Mouse (Mus musculus): ENCODE data around the gene Abcf3.

DNA sequence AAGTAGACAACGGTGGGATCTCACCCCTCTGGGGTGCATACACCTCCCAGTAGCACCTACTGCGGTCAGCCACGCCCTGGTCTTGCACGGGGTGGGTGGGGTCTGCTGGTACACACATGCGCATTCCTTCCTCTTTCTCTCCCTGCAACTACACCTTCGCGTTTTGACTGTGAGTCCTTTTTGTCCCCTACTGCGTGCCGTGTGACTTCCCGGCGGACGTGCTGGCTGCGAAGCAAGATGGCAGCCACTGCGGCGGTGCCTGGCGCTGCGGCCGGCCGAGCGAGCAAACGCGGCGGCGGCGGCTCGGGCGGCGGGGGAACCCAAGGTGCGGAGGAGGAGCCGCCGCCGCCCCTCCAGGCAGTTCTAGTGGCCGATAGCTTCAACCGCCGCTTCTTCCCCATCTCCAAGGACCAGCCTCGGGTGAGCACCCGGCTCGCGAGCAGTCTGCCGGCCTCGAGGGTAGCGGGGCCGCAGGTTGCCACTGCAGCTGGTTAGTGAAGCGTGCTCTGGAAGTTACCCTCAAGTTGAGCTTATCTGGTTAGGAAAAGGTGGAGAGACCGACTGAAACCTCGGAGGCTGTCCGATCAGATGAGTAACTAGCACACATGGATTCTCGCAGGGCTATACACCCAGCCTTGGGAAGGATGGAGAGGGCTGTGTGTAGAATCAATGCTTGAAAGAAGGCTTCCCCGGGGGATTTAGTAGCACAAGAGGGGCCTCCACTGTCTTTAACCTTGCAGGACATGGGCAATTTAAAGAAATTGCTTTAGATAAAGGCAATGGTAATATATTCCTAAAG, 49.5 kb upstream of the Abcf3 start, which contains the start of gene Eif2b5:
- no peak for TF ChIP-seq CTCF (IDR thresholded peaks at IDR 0.05; ENCODE audit: borderline replicate concordance, insufficient read depth, low read length)
- peak; percentile 88 for TF ChIP-seq POLR2A (IDR thresholded peaks at IDR 0.05; ENCODE audit: low read depth, low read length)
